Mouse (Mus musculus) left cerebral cortex, postnatal 25 days (tissue): Measurements from ENCODE around the gene Adipoq. TPM values are rescaled to one million over a fixed set of nuclear protein-coding genes. Genes with fewer than 3 reads are reported as not detected.

ENCODE experiments used
- DNase-seq, 2 experiments: peaks; one replicate each; pipeline ENCODE4 v3.0.0; 2022; ENCODE audit warnings: low spot score in 2 of 2, mixed read lengths in 1 of 2
- intact Hi-C: fragments of 180-260 bp; cut with DNase I; formaldehyde crosslinking; loops from one replicate; pipeline ENCODE4 v1.15.1; 2025
- microRNA-seq, 2 experiments: library from miRNA; unstranded; fragments of <30 nt; microRNA quantifications; one replicate each; pipeline ENCODE4 v1.2.0; 2022
- total RNA-seq, 2 experiments: library from RNA; stranded (reverse); gene quantifications; 2 replicates each; pipeline ENCODE4 v1.2.3; 2021

Adipoq gene
- total RNA-seq, 2 experiments from 2014 or later, result not detected

DNA sequence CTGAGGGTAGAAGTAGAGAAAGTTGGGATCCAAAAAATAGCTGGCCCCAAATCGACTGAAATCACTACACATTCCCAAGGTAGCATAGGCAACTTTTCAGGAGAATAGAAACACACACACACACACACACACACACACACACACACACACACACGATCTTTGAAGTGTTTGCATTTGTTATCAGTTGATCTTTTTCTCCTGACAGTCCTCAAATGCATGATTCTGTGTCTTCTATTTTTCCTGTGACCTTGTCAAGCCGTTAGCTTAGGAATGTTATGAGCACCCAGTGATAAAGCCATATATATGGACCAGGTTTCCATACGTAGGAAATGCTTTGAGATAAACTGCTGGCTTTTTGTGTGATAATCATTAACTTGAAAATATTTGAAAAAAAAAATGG is 40.1 kb downstream of the Adipoq start:
- intact Hi-C loops, result no loop called here
- DNase-seq, result no peak

DNA sequence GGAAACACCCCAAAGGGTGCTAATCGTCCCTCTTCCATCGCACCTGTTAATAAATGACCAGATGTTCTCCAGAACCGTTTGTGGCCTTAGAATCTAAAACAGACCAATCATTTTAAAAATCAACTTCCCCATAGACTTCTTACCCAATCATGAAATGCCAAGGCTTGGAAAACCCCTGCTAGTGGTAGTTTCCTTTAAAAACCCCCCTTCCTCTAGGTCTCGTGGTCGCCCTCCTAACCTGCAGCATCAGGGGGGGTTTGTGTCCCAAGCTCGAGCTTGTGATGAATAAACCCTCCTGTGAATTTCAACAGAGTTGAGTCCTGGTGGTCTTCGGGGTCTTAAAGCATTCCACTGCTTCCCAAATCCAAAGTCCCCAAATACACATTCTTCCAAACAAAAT is 41.6 kb downstream of the Adipoq start:
- no peak for DNase-seq

DNA sequence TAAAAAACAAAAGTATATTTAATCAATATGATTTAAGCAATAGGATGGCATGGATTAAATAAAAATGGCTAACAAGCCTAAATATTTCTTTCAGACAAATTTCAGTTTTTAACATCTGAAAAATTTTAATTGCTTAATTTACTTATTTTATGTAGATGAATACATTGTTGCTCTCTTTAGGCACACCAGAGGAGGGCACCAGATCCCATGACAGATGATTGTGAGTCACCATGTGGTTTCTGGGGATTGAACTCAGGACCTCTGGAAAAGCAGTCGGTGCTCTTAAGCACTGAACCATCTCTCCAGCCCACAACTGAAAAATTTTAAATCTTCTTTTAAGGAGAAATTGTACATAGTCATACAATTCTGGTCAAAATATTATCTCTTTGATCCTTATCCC is 43.3 kb downstream of the Adipoq start:
- intact Hi-C loops, result no loop called here
- no peak for DNase-seq

More for the DNA sequence above, 41.6 kb downstream of the Adipoq start:
- intact Hi-C loops, result no loop called here

DNA sequence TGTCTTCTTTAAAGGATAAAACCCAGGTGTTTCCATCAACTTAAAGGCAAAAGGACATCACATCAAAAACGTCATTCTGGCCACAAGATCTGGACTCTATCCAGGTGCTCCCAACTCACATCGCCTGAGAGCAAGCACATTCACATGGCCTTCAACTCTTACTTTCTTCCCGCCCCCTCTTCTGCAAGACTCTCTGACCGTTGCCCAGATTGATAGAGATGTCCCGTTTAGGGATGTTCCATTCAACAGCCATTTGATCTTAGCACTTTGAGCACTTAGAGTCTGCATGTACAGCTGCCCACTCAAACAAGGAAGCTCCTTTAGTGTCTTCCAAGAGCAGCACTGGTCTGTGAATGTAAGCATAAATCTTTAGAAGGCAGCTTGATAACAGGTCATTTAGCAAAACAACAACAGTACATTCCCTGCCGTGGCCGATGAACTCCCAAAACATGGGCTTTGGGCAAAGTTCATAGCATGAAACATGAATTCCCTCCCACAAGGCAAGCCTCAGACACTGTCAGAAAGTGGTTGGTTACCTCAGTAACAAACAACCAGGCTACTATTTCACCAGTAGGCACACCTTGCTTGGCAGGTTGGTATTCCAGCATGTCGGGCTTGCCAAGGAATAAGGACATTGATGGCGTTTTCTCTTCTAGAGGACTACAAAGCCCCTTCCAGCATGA is 45.4 kb downstream of the Adipoq start:
- intact Hi-C loops, result no loop called here
- DNase-seq, result no peak

DNA sequence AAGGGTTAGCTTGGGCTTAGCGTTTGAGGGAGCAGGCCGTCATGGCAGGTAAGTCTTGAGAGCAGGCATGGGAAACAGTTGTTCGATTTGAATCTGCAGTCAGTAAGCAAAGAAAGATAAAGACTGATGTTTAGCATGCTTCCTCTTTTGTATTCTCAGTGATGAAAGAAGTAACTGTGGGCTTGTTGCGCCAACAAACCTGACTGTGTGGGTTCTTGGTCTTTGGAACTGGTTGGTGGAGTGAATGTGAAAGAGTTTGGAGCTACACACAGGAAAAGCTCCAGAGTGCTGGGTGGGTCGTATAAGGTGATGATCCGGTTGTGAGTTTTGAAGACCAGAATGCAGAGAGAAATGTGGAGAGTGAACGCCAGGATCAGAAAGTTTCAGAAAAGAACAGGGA is 49.3 kb downstream of the Adipoq start:
- DNase-seq, result no peak
- intact Hi-C loops, result no loop called here

DNA sequence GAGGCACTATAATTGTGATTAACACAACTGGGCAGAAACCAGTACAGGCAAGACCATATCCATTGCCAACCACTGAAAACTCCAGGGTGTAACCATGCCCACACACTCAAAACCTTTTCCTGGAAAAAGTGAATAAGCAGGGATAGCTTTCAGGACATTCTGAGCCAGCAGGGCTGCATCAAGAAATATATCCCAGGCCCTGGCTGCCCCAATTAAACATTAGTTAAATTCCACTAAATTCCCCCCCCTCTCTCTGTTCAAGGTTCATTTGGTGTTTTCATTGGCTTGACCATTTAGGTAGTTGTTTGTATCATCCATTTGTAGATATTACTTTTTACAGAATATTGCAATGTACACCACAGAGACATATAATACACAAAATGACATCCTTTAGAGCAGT is 50.0 kb downstream of the Adipoq start:
- DNase-seq, result no peak
- intact Hi-C loops, result no loop called here

DNA sequence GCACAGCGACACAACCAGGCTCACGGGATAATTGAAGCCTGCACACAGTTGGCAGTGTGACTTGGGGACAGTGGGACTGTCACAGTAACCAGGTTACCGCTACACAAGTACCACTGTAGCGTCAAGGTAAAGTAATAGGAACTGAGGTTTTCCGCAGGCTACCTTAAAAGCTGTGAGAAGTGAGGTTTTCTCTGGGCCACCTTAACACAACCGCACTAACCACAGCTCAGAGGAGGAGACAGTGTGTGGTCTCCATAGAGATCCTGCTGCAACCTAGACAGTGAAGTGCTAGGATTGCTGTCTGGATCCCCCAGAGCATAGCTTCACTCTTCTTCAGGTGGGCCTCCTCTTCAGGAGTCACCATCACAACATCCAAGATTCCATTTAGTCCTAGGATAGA is 50.5 kb downstream of the Adipoq start:
- no peak for DNase-seq
- intact Hi-C loops, result no loop called here

DNA sequence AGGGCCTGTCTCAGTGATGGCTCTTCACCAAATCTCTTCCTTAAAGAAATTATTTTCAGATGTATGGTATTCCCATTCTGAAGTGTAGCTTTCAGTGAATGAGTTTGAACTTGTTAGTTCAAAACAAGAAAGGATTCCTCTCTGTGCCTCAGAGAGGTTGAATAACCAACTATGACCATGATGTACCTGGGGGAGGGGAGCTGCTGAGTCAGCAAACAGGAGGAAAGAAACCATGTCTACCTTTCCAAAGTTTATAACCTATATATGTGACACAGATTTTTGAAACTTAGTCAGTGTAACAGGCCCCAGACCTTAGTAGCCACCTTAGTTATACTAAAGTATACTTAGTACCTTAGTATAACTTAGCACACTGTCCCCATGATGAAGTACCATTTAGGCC is 55.2 kb downstream of the Adipoq start:
- no peak for DNase-seq
- intact Hi-C loops, result no loop called here

Small RNAs within 50 kb of the gene (microRNA-seq; reads per million reads assigned to microRNA genes)
- 1.0 to 4.2 reads per million in 2 experiments for gene Gm49346

Other genes with a start within 250 kb of the Adipoq start
- gene Fetub, start 228.2 kb upstream of the Adipoq start, total RNA-seq, result not detected
- not detected for gene Hrg, start 195.5 kb upstream of the Adipoq start, total RNA-seq
- not detected for gene Kng2, start 117.1 kb upstream of the Adipoq start, total RNA-seq
- gene Kng1, start 88.7 kb upstream of the Adipoq start, total RNA-seq, result not detected
- gene Eif4a2, start 39.1 kb upstream of the Adipoq start, total RNA-seq, result 100 to 1,000 TPM; 884 to 895 TPM
- gene Rfc4, start 18.8 kb upstream of the Adipoq start, total RNA-seq, result 1 to 10 TPM; 3.6 to 4.4 TPM
- 10 to 100 TPM; 13.1 to 13.5 TPM for gene St6gal1, start 78.2 kb downstream of the Adipoq start, total RNA-seq